Mouse (Mus musculus) midbrain, embryonic 16.5 days (tissue): ENCODE data around the gene Anp32b. TPM values are rescaled to one million over a fixed set of nuclear protein-coding genes. Genes with fewer than 3 reads are reported as not detected.

ENCODE experiments used
- ATAC-seq: fragments of 200-750 bp; cut with Nextera tagmentation; 2 replicates; pipeline ENCODE4 v1.8.0; 2017; ENCODE audit warnings: moderate TSS enrichment
- H3K27ac ChIP-seq: fragments of 300-500 bp; sonication (generic); 2 replicates; pipeline ENCODE4 v1.5.1; 2014; ENCODE audit warnings: mild to moderate bottlenecking, low read length, mixed read lengths
- H3K27me3 ChIP-seq: fragments of 300-500 bp; sonication (generic); 2 replicates; pipeline ENCODE4 v1.6.1; 2014; ENCODE audit warnings: low read depth, low read length, mixed read lengths; ENCODE audit not compliant: control insufficient read depth, insufficient read depth
- H3K36me3 ChIP-seq: fragments of 300-500 bp; sonication (generic); 2 replicates; pipeline ENCODE4 v1.6.1; 2014; ENCODE audit warnings: mild to moderate bottlenecking, low read length, moderate library complexity, mixed read lengths; ENCODE audit not compliant: control insufficient read depth, insufficient read depth
- H3K4me1 ChIP-seq: fragments of 300-500 bp; sonication (generic); 2 replicates; pipeline ENCODE4 v1.6.1; 2014; ENCODE audit warnings: mild to moderate bottlenecking, low read length, mixed read lengths; ENCODE audit not compliant: control insufficient read depth, insufficient read depth
- H3K4me2 ChIP-seq: fragments of 300-500 bp; sonication (generic); 2 replicates; pipeline ENCODE4 v1.6.1; 2014; ENCODE audit warnings: mild to moderate bottlenecking, low read length, mixed read lengths
- H3K4me3 ChIP-seq: fragments of 300-500 bp; sonication (generic); 2 replicates; pipeline ENCODE4 v1.5.1; 2014; ENCODE audit warnings: low read depth, mild to moderate bottlenecking, low read length, moderate library complexity, mixed read lengths
- H3K9ac ChIP-seq: fragments of 300-500 bp; sonication (generic); 2 replicates; pipeline ENCODE4 v1.6.1; 2014; ENCODE audit warnings: low read depth, low read length, mixed read lengths
- H3K9me3 ChIP-seq: fragments of 300-500 bp; sonication (generic); replicated peaks from 2 replicates; pipeline ENCODE4 v1.6.1; 2014; ENCODE audit warnings: mild to moderate bottlenecking, low read length, mixed read lengths; ENCODE audit not compliant: control insufficient read depth, poor library complexity, severe bottlenecking
- WGBS: fragments of 180-500 bp; shearing (Covaris S2); extraction: QIAGEN DNeasy Blood & Tissue Kit; methylation state at CpG from one replicate; pipeline ENCODE4 v1.1.7; 2014; 5-methylcytosine and 5-hydroxymethylcytosine counted together
- polyA plus RNA-seq: library from polyadenylated mRNA; unstranded; fragments of >200 nt; fragmentation: Nextera tagmentation; extraction: Ambion mirVana; gene quantifications from 2 replicates; pipeline ENCODE4 v1.2.1, GENCODE M21; 2015

The Anp32b gene
- 62.6 and 70.0 TPM in 2 replicates for polyA plus RNA-seq

DNA sequence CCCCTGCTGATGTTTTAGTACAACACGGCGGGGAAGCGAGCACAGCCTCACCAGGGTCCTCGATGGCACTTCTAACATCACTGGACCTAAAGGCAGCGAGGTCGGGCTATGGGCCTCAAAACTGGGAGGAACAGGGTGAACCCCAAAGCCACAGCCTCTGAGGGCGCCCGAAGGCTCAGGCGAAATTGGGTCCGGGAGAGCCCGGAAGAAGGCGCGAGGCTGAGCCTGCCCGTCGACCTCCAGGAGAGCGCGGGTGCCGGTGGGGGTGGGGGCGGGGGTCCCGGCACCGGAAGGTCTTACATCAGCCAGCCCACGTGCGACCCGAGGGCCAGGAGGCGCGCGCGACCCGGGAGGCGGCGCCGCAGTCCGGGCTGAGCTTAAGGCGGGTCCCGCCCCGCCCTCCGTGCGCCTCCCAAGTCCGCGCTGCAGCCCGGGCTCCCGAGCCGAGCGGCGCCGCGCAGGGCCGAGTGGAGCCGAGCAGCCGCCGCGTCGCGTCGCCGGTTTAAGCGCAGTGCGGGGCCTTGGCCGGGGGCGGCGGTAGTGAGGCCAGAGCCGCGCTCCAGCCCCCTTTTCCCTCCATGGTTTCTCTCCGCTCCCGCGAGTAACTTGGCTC, at the start of gene Anp32b:
Gene Anp32b, plus strand, starts transcription at position 384 of the 613 bp plus-strand sequence.
- Histone ChIP-seq H3K27ac (peak within 1 kb of the TSS; percentile 95), H3K4me2 (peak within 1 kb of the TSS; percentile 87), H3K27me3 (no peaks in the 10 kb centered on the region), H3K4me1 (peaks cover 13% of the 10 kb centered on the region), H3K9me3 (no peaks in the 10 kb centered on the region), H3K36me3 (no peaks in the 10 kb centered on the region), H3K4me3 (peak within 1 kb of the TSS; percentile 86), H3K9ac (peak within 1 kb of the TSS; percentile 94)
- ATAC-seq, result peak; percentile 96
- WGBS, result under 1% methylated on average over 55 of the region's 66 CpGs

DNA sequence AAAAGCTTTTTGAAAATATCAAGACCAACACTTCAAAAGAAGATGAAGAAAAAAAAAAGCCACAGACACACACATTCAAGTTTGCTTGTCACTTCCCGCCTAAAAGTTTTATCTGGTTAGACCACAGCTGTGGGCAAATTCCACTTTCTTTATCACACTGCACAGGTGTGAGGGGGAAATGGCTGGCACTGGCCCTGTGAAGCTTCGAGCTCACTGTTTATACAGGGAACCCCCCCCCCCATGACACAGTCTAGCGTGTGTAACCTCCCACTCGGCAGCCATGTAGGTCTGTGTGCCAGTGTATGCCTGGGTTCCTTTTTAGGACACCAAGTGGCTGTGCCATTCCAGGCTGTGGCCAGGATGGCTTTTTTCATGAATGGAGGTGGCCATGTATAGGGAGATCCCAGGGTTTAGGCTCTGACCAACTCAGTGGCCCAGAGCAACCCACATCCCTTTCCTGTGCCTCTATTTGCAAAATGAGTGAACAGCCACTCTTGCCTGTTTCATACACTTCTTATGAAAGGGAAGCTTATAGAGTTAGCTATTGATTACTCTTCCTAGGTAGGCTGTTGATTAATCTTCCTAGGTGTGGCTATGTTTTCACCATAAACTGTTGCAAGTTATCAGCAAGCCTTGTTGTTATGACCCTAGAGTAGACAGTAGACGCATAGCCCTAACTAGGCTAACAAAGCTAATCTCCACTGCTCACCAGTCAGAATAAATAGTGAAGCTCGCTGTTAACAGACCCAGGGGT, 46.5 kb upstream of the Anp32b start:
- Histone ChIP-seq H3K9ac (no peak overlapping the region), H3K36me3 (no peaks in the 10 kb centered on the region), H3K4me1 (no peaks in the 10 kb centered on the region), H3K27ac (no peak overlapping the region), H3K4me2 (no peak overlapping the region), H3K27me3 (no peaks in the 10 kb centered on the region), H3K9me3 (no peaks in the 10 kb centered on the region; the same call in 1 of the 2 replicates), H3K4me3 (no peak overlapping the region)
- no peak for ATAC-seq
- WGBS, result 89% methylated on average over 6 of the region's 6 CpGs

DNA sequence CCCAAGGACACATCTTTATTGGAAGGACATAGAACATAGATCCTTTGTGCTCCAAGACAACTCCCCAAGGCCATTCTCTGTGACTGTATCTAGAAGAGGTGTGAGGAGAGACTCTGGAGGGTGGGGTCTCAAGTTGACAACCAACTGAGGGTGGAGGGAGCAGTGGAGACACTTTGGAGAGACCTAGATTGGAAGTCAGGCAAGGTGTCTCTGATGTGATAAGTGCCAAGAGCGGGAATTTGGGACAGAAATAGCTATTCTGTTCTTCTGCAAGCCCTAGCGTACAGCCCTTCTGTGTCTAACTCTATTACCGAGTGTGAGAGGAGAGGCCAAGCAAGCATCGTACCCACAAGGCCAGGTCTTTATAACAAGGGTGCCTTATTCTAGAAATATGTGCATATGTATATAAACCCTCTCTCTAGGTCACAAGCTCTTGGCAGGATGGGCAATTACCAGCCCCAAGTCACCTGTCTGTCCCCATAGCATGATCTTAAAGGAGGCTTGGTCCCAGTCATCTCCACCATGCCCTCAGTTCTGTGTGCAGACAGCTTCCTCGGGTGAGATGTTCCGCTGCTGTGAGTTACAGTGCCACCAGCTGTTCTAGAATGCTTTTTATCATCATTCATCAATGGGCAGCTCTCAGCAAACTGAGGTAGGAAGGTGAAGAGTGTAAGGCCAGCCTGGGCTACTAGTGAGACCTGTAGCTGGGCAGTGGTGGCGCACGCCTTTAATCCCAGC, 43.6 kb upstream of the Anp32b start:
- no peak overlapping the region for H3K27ac ChIP-seq
- WGBS, result 94% methylated on average over 8 of the region's 8 CpGs
- ATAC-seq, result no peak

DNA sequence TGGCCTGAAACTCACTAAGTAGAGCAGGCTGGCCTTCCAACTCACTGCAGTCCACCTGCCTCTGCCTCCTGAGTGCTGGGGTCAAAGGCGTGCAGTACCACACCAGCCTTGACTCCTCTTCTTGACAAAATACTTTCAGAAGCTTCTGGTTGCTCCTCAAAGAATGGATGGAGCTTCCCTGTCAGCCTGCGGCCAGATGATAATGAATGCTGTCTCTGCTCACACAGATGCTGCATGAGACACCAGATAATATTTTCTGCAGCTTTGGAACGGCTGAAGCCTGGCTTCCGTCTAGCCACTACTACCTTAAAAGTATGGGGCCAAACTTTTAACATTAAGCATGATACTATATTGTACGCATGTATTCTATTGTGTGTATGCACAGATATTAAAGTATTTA, 40.0 kb upstream of the Anp32b start:
- Histone ChIP-seq H3K4me1 (no peaks in the 10 kb centered on the region), H3K27me3 (no peaks in the 10 kb centered on the region), H3K4me3 (no peak overlapping the region), H3K27ac (no peak overlapping the region), H3K36me3 (no peaks in the 10 kb centered on the region), H3K4me2 (no peak overlapping the region), H3K9me3 (no peaks in the 10 kb centered on the region), H3K9ac (no peak overlapping the region)
- no peak for ATAC-seq
- WGBS, result 93% methylated on average over 5 of the region's 5 CpGs

More for the DNA sequence above, 43.6 kb upstream of the Anp32b start:
- H3K9me3 ChIP-seq, result no peaks in the 10 kb centered on the region
- H3K36me3 ChIP-seq, result no peaks in the 10 kb centered on the region
- no peak overlapping the region for H3K9ac ChIP-seq
- H3K4me2 ChIP-seq, result no peak overlapping the region
- no peaks in the 10 kb centered on the region for H3K4me1 ChIP-seq
- H3K27me3 ChIP-seq, result no peaks in the 10 kb centered on the region
- H3K4me3 ChIP-seq, result no peak overlapping the region

DNA sequence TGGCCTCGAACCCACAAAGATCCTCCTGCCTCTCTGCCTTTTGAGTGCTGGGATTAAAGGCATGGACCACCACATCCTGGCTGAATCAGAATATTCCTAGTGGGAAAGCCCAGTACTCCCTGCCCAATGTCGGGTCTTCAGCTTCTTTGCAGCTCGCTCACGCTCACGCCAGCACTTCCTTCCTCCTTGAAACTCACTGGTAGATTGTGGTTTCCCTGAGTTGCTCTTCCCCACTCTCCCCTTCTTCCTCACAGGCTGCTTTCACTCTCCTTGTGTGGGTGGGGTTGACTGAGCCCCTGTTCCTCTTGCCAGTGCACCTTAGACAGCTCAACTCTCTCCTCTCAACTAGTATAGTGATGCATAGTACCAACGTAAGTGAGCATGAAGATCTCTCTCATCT, 39.2 kb upstream of the Anp32b start:
- WGBS, result 84% methylated on average over 6 of the region's 6 CpGs
- Histone ChIP-seq H3K4me2 (no peak overlapping the region), H3K9ac (no peak overlapping the region), H3K36me3 (no peaks in the 10 kb centered on the region), H3K27ac (no peak overlapping the region), H3K9me3 (no peaks in the 10 kb centered on the region), H3K27me3 (no peaks in the 10 kb centered on the region), H3K4me3 (no peak overlapping the region), H3K4me1 (no peaks in the 10 kb centered on the region)
- no peak for ATAC-seq

DNA sequence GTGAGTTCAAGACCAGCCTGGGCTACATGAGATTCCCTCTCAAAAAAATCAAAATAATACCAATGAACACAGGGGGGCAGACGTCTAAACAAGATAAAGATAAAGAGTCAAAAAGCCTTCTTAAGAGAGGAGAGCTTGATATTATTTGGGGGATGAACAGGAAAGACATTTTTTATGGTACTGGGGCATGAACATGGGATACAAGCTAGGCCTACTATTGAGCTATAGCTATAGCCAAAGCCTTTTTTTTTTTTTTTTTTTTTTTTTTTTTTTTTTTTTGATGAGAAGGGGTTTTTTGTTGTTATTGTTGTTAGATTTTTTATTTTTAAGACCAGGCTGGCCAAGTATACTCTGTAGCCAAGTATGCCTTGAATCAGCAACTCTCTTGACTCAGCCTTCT, 38.6 kb upstream of the Anp32b start:
- no peaks in the 10 kb centered on the region for H3K36me3 ChIP-seq
- no peak overlapping the region for H3K4me3 ChIP-seq
- no peak overlapping the region for H3K27ac ChIP-seq
- 68% methylated on average over 1 of the region's 1 CpGs for WGBS
- no peaks in the 10 kb centered on the region for H3K9me3 ChIP-seq
- H3K4me1 ChIP-seq, result no peaks in the 10 kb centered on the region
- ATAC-seq, result no peak
- H3K4me2 ChIP-seq, result no peak overlapping the region
- no peak overlapping the region for H3K9ac ChIP-seq
- H3K27me3 ChIP-seq, result no peaks in the 10 kb centered on the region

DNA sequence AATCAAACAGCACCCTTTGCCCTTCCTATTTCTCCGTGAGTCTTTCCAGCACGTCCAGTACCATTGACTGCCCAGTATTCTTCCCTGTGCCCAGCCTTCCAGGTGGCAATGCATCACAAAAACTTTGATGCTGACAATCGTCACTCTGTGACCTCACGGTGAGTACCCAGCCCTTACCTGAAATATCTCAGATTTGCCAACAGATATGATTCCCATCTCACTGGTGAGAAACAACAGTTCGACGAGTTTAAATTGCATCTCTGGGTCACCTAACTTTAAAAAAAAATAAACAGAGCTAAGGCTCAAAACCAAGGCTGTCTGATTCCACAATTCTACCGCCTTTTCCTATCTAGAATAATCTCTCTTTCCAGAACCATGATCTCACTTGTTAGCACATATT, 37.3 kb upstream of the Anp32b start, which contains the start of gene Hemgn:
Gene Hemgn, minus strand, starts transcription at position 101 of the 400 bp plus-strand sequence.
- Histone ChIP-seq H3K4me2 (no peak within 1 kb of the TSS), H3K9me3 (no peaks in the 10 kb centered on the region), H3K4me3 (no peak within 1 kb of the TSS), H3K27me3 (no peaks in the 10 kb centered on the region), H3K4me1 (no peaks in the 10 kb centered on the region), H3K27ac (no peak within 1 kb of the TSS), H3K36me3 (no peaks in the 10 kb centered on the region), H3K9ac (no peak within 1 kb of the TSS)
- 85% methylated on average over 7 of the region's 7 CpGs for WGBS
- ATAC-seq, result no peak

DNA sequence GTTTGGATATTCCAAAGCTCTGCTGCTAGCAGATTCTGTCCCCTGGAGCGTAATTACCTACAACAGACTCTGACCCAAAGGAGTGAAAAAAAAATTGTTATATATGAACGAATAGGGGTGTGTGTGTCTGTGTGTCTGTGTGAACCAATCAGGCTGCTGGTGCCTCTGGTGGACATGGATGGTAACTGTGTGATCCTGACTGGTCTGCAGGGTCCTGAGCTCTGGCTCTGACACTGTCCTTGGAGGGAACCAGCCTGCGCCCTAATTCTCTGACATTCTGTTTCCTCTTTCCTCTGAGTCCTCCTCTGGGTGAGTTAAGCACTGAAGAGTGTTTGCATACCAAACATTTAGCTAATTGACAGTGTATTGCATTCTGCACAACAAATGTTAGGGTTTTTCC, 33.2 kb upstream of the Anp32b start:
- 70% methylated on average over 3 of the region's 3 CpGs for WGBS
- Histone ChIP-seq H3K9me3 (no peaks in the 10 kb centered on the region), H3K4me1 (no peaks in the 10 kb centered on the region), H3K4me2 (no peak overlapping the region), H3K27ac (no peak overlapping the region), H3K27me3 (no peaks in the 10 kb centered on the region), H3K36me3 (no peaks in the 10 kb centered on the region), H3K9ac (no peak overlapping the region), H3K4me3 (no peak overlapping the region)
- ATAC-seq, result no peak

DNA sequence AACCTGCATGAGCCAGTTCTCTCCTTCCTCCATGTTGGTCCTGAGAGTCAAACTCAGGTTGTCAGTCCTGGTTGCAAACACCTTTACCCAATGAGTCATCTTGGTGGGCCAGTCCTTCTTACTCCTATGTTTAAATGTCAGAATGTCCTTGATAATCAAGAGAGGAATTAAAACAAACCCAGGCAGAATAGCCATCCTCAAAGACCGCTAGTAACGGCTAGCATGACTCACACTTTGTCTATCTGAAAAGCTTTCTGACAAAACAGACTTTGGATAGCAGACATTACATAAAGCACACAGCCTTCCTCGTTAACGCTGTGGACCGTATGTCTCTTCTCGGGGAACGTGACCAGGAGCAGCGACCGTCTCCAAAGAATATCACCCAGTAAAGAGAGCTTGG, 31.9 kb upstream of the Anp32b start:
- no peak overlapping the region for H3K4me3 ChIP-seq
- 78% methylated on average over 9 of the region's 9 CpGs for WGBS
- no peak overlapping the region for H3K4me2 ChIP-seq
- no peaks in the 10 kb centered on the region for H3K9me3 ChIP-seq
- H3K9ac ChIP-seq, result no peak overlapping the region
- no peak overlapping the region for H3K27ac ChIP-seq
- H3K36me3 ChIP-seq, result no peaks in the 10 kb centered on the region
- ATAC-seq, result no peak
- H3K4me1 ChIP-seq, result no peaks in the 10 kb centered on the region
- H3K27me3 ChIP-seq, result no peaks in the 10 kb centered on the region
